Mouse (Mus musculus): ENCODE results near the gene Serpinb1a.

GRCm38 (mm10) chr13:32823126-32823525, 27.9 kb downstream of the Serpinb1a start:
- TF ChIP-seq CTCF (IDR thresholded peaks at IDR 0.05) (no peak), EP300 (IDR thresholded peaks at IDR 0.05) (no peak)

Data from lung, postnatal 0 days (tissue).